Mouse (Mus musculus) C2C12 (cell line): ENCODE measurements around the gene Arhgef5.

Source experiments
- CTCF ChIP-seq: IDR thresholded peaks from one replicate; pipeline ENCODE4 v1.5.1; 2011; ENCODE audit not compliant: control insufficient read depth, insufficient read depth, insufficient read length
- USF1 ChIP-seq: IDR thresholded peaks from one replicate; pipeline ENCODE4 v1.6.1; 2011; ENCODE audit warnings: low read depth, mild to moderate bottlenecking, control low read depth, moderate library complexity

DNA sequence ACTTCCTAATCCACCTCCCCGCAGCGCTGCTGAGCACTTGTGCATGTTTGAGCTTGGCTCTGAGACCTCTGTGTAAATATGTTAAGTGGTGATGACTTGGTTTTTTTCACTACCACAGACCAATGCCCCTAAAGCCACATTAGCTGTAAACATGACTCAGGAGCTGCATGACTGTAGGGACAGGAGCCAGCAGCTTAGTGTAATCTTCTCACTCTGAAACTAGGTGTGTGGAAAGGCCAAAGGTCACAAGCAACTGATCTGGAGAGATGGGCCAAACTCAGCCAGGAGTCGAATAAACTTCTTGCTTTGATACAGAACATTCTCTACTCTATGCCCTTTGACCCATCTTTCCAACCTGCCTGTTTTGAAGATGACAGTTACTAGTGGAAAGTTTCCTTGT lies 26.7 kb downstream of the Arhgef5 start:
- TF ChIP-seq CTCF (no peak), USF1 (no peak)
